Mouse (Mus musculus) CH12.LX (cell line): ENCODE data around the gene Pip5k1b. TPM values are rescaled to one million over a fixed set of nuclear protein-coding genes. Genes with fewer than 3 reads are reported as not detected.

Experiments
- DNase-seq: peaks from one replicate; pipeline ENCODE4 v3.0.0-alpha.2; 2013; ENCODE audit errors: extremely low read depth
- H3K27ac ChIP-seq: 2 replicates; pipeline ENCODE4 v1.5.1; 2012; ENCODE audit warnings: low read depth, mild to moderate bottlenecking, control low read depth, moderate library complexity; ENCODE audit not compliant: insufficient read depth
- H3K27me3 ChIP-seq: replicated peaks from 2 replicates; pipeline ENCODE3; 2012; ENCODE audit warnings: inconsistent platforms
- H3K36me3 ChIP-seq, 2 experiments: replicated peaks in 1 of 2; 2 replicates each; pipeline versions ENCODE3 to v1.6.1; 2012; ENCODE audit warnings: inconsistent platforms in 1 of 2, low read length in 1 of 2, mild to moderate bottlenecking in 1 of 2, mixed read lengths in 1 of 2, moderate library complexity in 1 of 2; ENCODE audit not compliant: control insufficient read depth in 1 of 2, insufficient read depth in 1 of 2
- H3K4me1 ChIP-seq, 2 experiments: 2 replicates each; pipeline ENCODE4 v1.6.1; 2012; ENCODE audit warnings: inconsistent platforms in 1 of 2, moderate library complexity in 1 of 2; ENCODE audit not compliant: insufficient read depth in 2 of 2, control insufficient read depth in 1 of 2
- H3K4me2 ChIP-seq: 2 replicates; pipeline ENCODE4 v1.6.1; 2012; ENCODE audit warnings: low read depth, mild to moderate bottlenecking, control low read depth; ENCODE audit not compliant: poor library complexity, insufficient read depth, severe bottlenecking
- H3K4me3 ChIP-seq, 3 experiments: fragments of 150-350 bp in 1 of 3; sonication (generic) in 1 of 3; replicated peaks in 1 of 3; 2 replicates each; pipeline versions ENCODE3 to v1.5.1; 2011 to 2012; ENCODE audit warnings: low read depth in 2 of 3, low read length in 2 of 3, mild to moderate bottlenecking in 2 of 3, moderate library complexity in 2 of 3, control low read depth in 1 of 3, improper control_type of control experiment in 1 of 3, inconsistent platforms in 1 of 3, mixed read lengths in 1 of 3; ENCODE audit not compliant: poor library complexity in 1 of 3
- H3K79me2 ChIP-seq: replicated peaks from 2 replicates; pipeline ENCODE4 v1.6.1; 2012; ENCODE audit warnings: mild to moderate bottlenecking, moderate library complexity; ENCODE audit not compliant: control insufficient read depth, poor library complexity, insufficient read depth, severe bottlenecking; ENCODE audit errors: extremely low read depth
- H3K9ac ChIP-seq: 2 replicates; pipeline ENCODE4 v1.6.1; 2012; ENCODE audit warnings: low read depth, mild to moderate bottlenecking, control low read depth, moderate library complexity; ENCODE audit not compliant: insufficient read depth
- H3K9me3 ChIP-seq: replicated peaks from 2 replicates; pipeline ENCODE3; 2012; ENCODE audit warnings: low read length, inconsistent platforms, mixed read lengths
- CHD2 ChIP-seq: IDR thresholded peaks from 2 replicates; pipeline ENCODE4 v1.6.1; 2011; ENCODE audit warnings: low read length, improper control_type of control experiment
- CTCF ChIP-seq, 2 experiments: IDR thresholded peaks in 1 of 2; conservative IDR thresholded peaks in 1 of 2; 2 replicates each; pipeline ENCODE4 v1.5.1; 2011 to 2012; ENCODE audit warnings: low read depth in 2 of 2, low read length in 2 of 2, improper control_type of control experiment in 1 of 2, inconsistent platforms in 1 of 2, mild to moderate bottlenecking in 1 of 2, moderate library complexity in 1 of 2
- ELF1 ChIP-seq: IDR thresholded peaks from 2 replicates; pipeline ENCODE4 v1.6.1; 2014; ENCODE audit warnings: low read depth, mild to moderate bottlenecking, inconsistent platforms, low read length, improper control_type of control experiment
- ETS1 ChIP-seq: conservative IDR thresholded peaks from 2 replicates; pipeline ENCODE4 v1.6.1; 2012; ENCODE audit warnings: low read depth, mild to moderate bottlenecking, inconsistent platforms, low read length, improper control_type of control experiment, moderate library complexity
- GABPA ChIP-seq: IDR thresholded peaks from 2 replicates; pipeline ENCODE4 v1.6.1; 2012; ENCODE audit warnings: low read depth, low read length, improper control_type of control experiment, inconsistent platforms; ENCODE audit not compliant: insufficient replicate concordance
- HCFC1 ChIP-seq: IDR thresholded peaks from 2 replicates; pipeline ENCODE4 v1.6.1; 2012; ENCODE audit warnings: low read depth, mild to moderate bottlenecking, inconsistent platforms, low read length, improper control_type of control experiment
- JUND ChIP-seq: conservative IDR thresholded peaks from 2 replicates; pipeline ENCODE4 v1.6.1; 2011; ENCODE audit warnings: low read depth, low read length, improper control_type of control experiment
- MAZ ChIP-seq: IDR thresholded peaks from 2 replicates; pipeline ENCODE4 v1.6.1; 2012; ENCODE audit warnings: low read depth, mild to moderate bottlenecking, inconsistent platforms, low read length, improper control_type of control experiment, moderate library complexity
- MEF2A ChIP-seq: IDR thresholded peaks from 2 replicates; pipeline ENCODE4 v1.6.1; 2014; ENCODE audit warnings: low read depth, mild to moderate bottlenecking, inconsistent platforms, low read length, improper control_type of control experiment, borderline replicate concordance
- NRF1 ChIP-seq: IDR thresholded peaks from 2 replicates; pipeline ENCODE4 v1.6.1; 2014; ENCODE audit warnings: low read depth, mild to moderate bottlenecking, inconsistent platforms, low read length, improper control_type of control experiment, moderate library complexity
- POLR2A ChIP-seq: IDR thresholded peaks from 2 replicates; pipeline ENCODE4 v1.6.1; 2011; ENCODE audit warnings: low read depth, mild to moderate bottlenecking, improper control_type of control experiment, low read length
- RAD21 ChIP-seq: IDR thresholded peaks from 2 replicates; pipeline ENCODE4 v1.6.1; 2011; ENCODE audit warnings: low read depth, mild to moderate bottlenecking, low read length, improper control_type of control experiment, moderate library complexity
- RCOR1 ChIP-seq: conservative IDR thresholded peaks from 2 replicates; pipeline ENCODE4 v1.6.1; 2012; ENCODE audit warnings: low read depth, mild to moderate bottlenecking, inconsistent platforms, low read length, improper control_type of control experiment
- SIN3A ChIP-seq: IDR thresholded peaks from 2 replicates; pipeline ENCODE4 v1.6.1; 2012; ENCODE audit warnings: low read length, improper control_type of control experiment, inconsistent platforms
- SMC3 ChIP-seq: IDR thresholded peaks from 2 replicates; pipeline ENCODE4 v1.6.1; 2011; ENCODE audit warnings: low read depth, low read length, improper control_type of control experiment
- TBP ChIP-seq: conservative IDR thresholded peaks from 2 replicates; pipeline ENCODE4 v1.6.1; 2011; ENCODE audit warnings: low read depth, low read length, improper control_type of control experiment
- TCF12 ChIP-seq: IDR thresholded peaks from 2 replicates; pipeline ENCODE4 v1.6.1; 2014; ENCODE audit warnings: low read depth, mild to moderate bottlenecking, inconsistent platforms, low read length, improper control_type of control experiment
- UBTF ChIP-seq: IDR thresholded peaks from 2 replicates; pipeline ENCODE4 v1.6.1; 2012; ENCODE audit warnings: low read depth, mild to moderate bottlenecking, inconsistent platforms, low read length, improper control_type of control experiment, moderate library complexity
- USF2 ChIP-seq: conservative IDR thresholded peaks from 2 replicates; pipeline ENCODE4 v1.6.1; 2011; ENCODE audit warnings: low read depth, low read length, improper control_type of control experiment
- ZC3H11A ChIP-seq: IDR thresholded peaks from 2 replicates; pipeline ENCODE4 v1.6.1; 2012; ENCODE audit warnings: low read depth, mild to moderate bottlenecking, inconsistent platforms, low read length, improper control_type of control experiment
- ZKSCAN1 ChIP-seq: IDR thresholded peaks from 2 replicates; pipeline ENCODE4 v1.6.1; 2012; ENCODE audit warnings: low read depth, inconsistent platforms, low read length, improper control_type of control experiment, borderline replicate concordance
- ZNF384 ChIP-seq: IDR thresholded peaks from 2 replicates; pipeline ENCODE4 v1.6.1; 2012; ENCODE audit warnings: low read depth, low read length, improper control_type of control experiment, inconsistent platforms
- dilution Hi-C: fragments of 300-500 bp; cut with MboI; formaldehyde crosslinking; loops from 2 replicates; pipeline ENCODE4 v1.14.3; 2020; ENCODE audit warnings: low sequenced_read_pairs; ENCODE audit not compliant: extremely low pct_unique_long_range_greater_than_20kb, extremely low pct_ligation_motif_present
- in situ Hi-C: fragments of 300-500 bp; cut with MboI; formaldehyde crosslinking; loops from 3 replicates; pipeline ENCODE4 v1.14.3; 2019; ENCODE audit warnings: low sequenced_read_pairs, low pct_ligation_motif_present, low pct_unique_long_range_greater_than_20kb, mixed read lengths
- polyA plus RNA-seq: library from polyadenylated mRNA; unstranded; fragments of >175 nt; gene quantifications from 2 replicates; pipeline ENCODE4 v1.2.1, GENCODE M21; 2012; ENCODE audit warnings: low read depth; ENCODE audit not compliant: insufficient read length
- total RNA-seq, 2 experiments: library from RNA; depleted of rRNA; stranded (reverse); fragments of 300-350 nt in 1 of 2; fragments of >200 nt in 1 of 2; gene quantifications; 2 replicates each; pipeline ENCODE4 v1.2.3; 2012 to 2014

Pip5k1b gene
- total and polyA plus RNA-seq, 3 experiments: 1.7 to 2.9 (median 2.0) TPM

DNA sequence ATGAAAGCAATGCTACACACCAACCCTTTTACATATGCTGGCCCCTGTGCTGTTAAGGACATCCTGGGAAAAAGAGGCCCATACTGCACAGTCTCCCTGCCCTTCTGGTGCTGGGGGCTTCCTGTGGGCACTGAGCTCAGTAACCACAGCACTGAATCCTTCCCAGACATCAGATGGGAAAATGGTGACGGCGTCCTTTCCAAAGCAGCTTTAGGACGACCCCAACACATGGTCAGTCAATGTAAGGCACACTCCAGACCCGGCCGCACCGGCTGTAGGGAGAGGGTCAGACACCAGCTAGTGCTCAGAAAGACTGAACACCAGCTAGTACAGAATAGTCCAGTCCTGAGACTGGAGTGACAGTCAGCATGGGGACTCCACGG lies 13.4 kb downstream of the Pip5k1b start:
- Histone ChIP-seq H3K36me3 (no peaks in the 10 kb centered on the region), H3K4me1 (no peaks in the 10 kb centered on the region), H3K79me2 (no peaks in the 10 kb centered on the region), H3K27me3 (no peaks in the 10 kb centered on the region), H3K27ac (no peak overlapping the region), H3K4me2 (no peak overlapping the region), H3K9me3 (no peaks in the 10 kb centered on the region), H3K9ac (no peak overlapping the region), H3K4me3 (no peak overlapping the region)
- dilution Hi-C loops: no loop called here
- in situ Hi-C loops: no loop called here
- no peak for TF ChIP-seq POLR2A
- no peak for TF ChIP-seq ELF1
- TF ChIP-seq GABPA: no peak
- TF ChIP-seq CTCF (conservative IDR thresholded peaks at IDR 0.05 in 1 of 2, IDR thresholded peaks at IDR 0.05 in 1 of 2; ENCODE audit: low read depth in 2 of 2, low read length in 2 of 2): no peak
- TF ChIP-seq RAD21: no peak
- no peak for TF ChIP-seq ETS1
- TF ChIP-seq TCF12: no peak
- TF ChIP-seq TBP: no peak
- TF ChIP-seq ZKSCAN1: no peak
- no peak for TF ChIP-seq MEF2A
- no peak for TF ChIP-seq HCFC1
- TF ChIP-seq CHD2: no peak
- no peak for TF ChIP-seq USF2
- TF ChIP-seq SIN3A: no peak
- no peak for TF ChIP-seq UBTF
- DNase-seq: no peak

- H3K79me2 ChIP-seq: no peaks in the 10 kb centered on the region
- no peak for DNase-seq
- H3K27me3 ChIP-seq: no peaks in the 10 kb centered on the region
- TF ChIP-seq USF2 (no peak), SMC3 (no peak), JUND (no peak), TBP (no peak), ZKSCAN1 (no peak), RCOR1 (no peak), ELF1 (no peak), NRF1 (no peak), MEF2A (no peak), ZC3H11A (no peak), ETS1 (no peak), ZNF384 (no peak), MAZ (no peak), TCF12 (no peak), POLR2A (no peak)
- H3K4me2 ChIP-seq: no peak overlapping the region
- H3K9me3 ChIP-seq: no peaks in the 10 kb centered on the region
- no peak overlapping the region for H3K9ac ChIP-seq
- in situ Hi-C loops: no loop called here
- H3K27ac ChIP-seq: no peak overlapping the region
- no peaks in the 10 kb centered on the region for H3K36me3 ChIP-seq
- dilution Hi-C loops: no loop called here
- no peaks in the 10 kb centered on the region for H3K4me1 ChIP-seq
- H3K4me3 ChIP-seq: no peak overlapping the region
Measured at GRCm38 (mm10) chr19:24541669-24542292, 13.9 kb downstream of the Pip5k1b start.
